Mouse (Mus musculus) forebrain, embryonic 11.5 days (tissue): ENCODE measurements around the gene Crim1. TPM values are rescaled to one million over a fixed set of nuclear protein-coding genes. Genes with fewer than 3 reads are reported as not detected.

Experiments
- ATAC-seq: fragments of 200-750 bp; cut with Nextera tagmentation; replicated peaks from 2 replicates; pipeline ENCODE4 v1.8.0; 2017; ENCODE audit warnings: moderate TSS enrichment; ENCODE audit not compliant: low FRiP score
- DNase-seq: peaks from one replicate; pipeline ENCODE4 v3.0.0-alpha.2; 2017; ENCODE audit warnings: low spot score
- H3K27ac ChIP-seq: fragments of 300-500 bp; sonication (generic); 2 replicates; pipeline ENCODE4 v1.5.1; 2014; ENCODE audit warnings: low read depth, low read length
- H3K27me3 ChIP-seq: fragments of 300-500 bp; sonication (generic); 2 replicates; pipeline ENCODE4 v1.6.1; 2014; ENCODE audit warnings: mild to moderate bottlenecking, low read length, mixed read lengths; ENCODE audit not compliant: control insufficient read depth, insufficient read depth
- H3K36me3 ChIP-seq: fragments of 300-500 bp; sonication (generic); 2 replicates; pipeline ENCODE4 v1.6.1; 2014; ENCODE audit warnings: mild to moderate bottlenecking, low read length, moderate library complexity, mixed read lengths; ENCODE audit not compliant: control insufficient read depth, insufficient read depth
- H3K4me1 ChIP-seq: fragments of 300-500 bp; sonication (generic); replicated peaks from 2 replicates; pipeline ENCODE4 v1.6.1; 2014; ENCODE audit warnings: low read length, mixed read lengths; ENCODE audit not compliant: control insufficient read depth, insufficient read depth
- H3K4me2 ChIP-seq: fragments of 300-500 bp; sonication (generic); 2 replicates; pipeline ENCODE4 v1.6.1; 2014; ENCODE audit warnings: low read depth, mild to moderate bottlenecking, low read length, moderate library complexity, mixed read lengths; ENCODE audit not compliant: severe bottlenecking
- H3K4me3 ChIP-seq: fragments of 300-500 bp; sonication (generic); 2 replicates; pipeline ENCODE4 v1.5.1; 2014; ENCODE audit warnings: low read depth, low read length
- H3K9ac ChIP-seq: fragments of 300-500 bp; sonication (generic); 2 replicates; pipeline ENCODE4 v1.6.1; 2014; ENCODE audit warnings: low read length
- H3K9me3 ChIP-seq: fragments of 300-500 bp; sonication (generic); 2 replicates; pipeline ENCODE4 v1.6.1; 2016; ENCODE audit warnings: low read length, mixed read lengths; ENCODE audit not compliant: control insufficient read depth
- WGBS: fragments of 180-500 bp; shearing (Covaris S2); extraction: QIAGEN DNeasy Blood & Tissue Kit; methylation state at CpG from one replicate; pipeline ENCODE4 v1.1.7; 2014; 5-methylcytosine and 5-hydroxymethylcytosine counted together
- polyA plus RNA-seq: library from polyadenylated mRNA; unstranded; fragments of >200 nt; fragmentation: Nextera tagmentation; extraction: Ambion mirVana; gene quantifications from 2 replicates; pipeline ENCODE4 v1.2.1, GENCODE M21; 2014

The Crim1 gene
- polyA plus RNA-seq, 1 experiment from 2014 or later, result 2.7 TPM

GRCm38 (mm10) chr17:78291030-78291429 lies 91.0 kb downstream of the Crim1 start:
- Histone ChIP-seq H3K9ac (no peak overlapping the region), H3K9me3 (no peaks in the 10 kb centered on the region), H3K4me1 (no peaks in the 10 kb centered on the region), H3K36me3 (no peaks in the 10 kb centered on the region), H3K4me2 (no peak overlapping the region), H3K4me3 (no peak overlapping the region), H3K27ac (no peak overlapping the region), H3K27me3 (no peaks in the 10 kb centered on the region)
- no peak for DNase-seq
- 94% methylated on average over 5 of the region's 5 CpGs for WGBS
- no peak for ATAC-seq

- Histone ChIP-seq H3K9ac (no peak overlapping the region), H3K4me1 (no peaks in the 10 kb centered on the region), H3K36me3 (no peaks in the 10 kb centered on the region), H3K4me2 (no peak overlapping the region), H3K27ac (no peak overlapping the region), H3K27me3 (no peaks in the 10 kb centered on the region), H3K4me3 (no peak overlapping the region), H3K9me3 (no peaks in the 10 kb centered on the region)
- 90% methylated on average over 7 of the region's 7 CpGs for WGBS
- no peak for ATAC-seq
- no peak for DNase-seq
Observed at GRCm38 (mm10) chr17:78292301-78292700, 92.3 kb downstream of the Crim1 start.

- DNase-seq (no peak), ATAC-seq (no peak)
- no peaks in the 10 kb centered on the region for H3K9me3 ChIP-seq
- H3K4me2 ChIP-seq, result no peak overlapping the region
- WGBS, result 93% methylated on average over 10 of the region's 10 CpGs
- H3K9ac ChIP-seq, result no peak overlapping the region
- H3K36me3 ChIP-seq, result no peaks in the 10 kb centered on the region
- no peaks in the 10 kb centered on the region for H3K27me3 ChIP-seq
- no peak overlapping the region for H3K4me3 ChIP-seq
- no peaks in the 10 kb centered on the region for H3K4me1 ChIP-seq
- H3K27ac ChIP-seq, result no peak overlapping the region
Observed at GRCm38 (mm10) chr17:78292827-78293488, 92.9 kb downstream of the Crim1 start.

GRCm38 (mm10) chr17:78295979-78296378 lies 95.9 kb downstream of the Crim1 start:
- no peak overlapping the region for H3K9ac ChIP-seq
- no peak overlapping the region for H3K27ac ChIP-seq
- H3K4me2 ChIP-seq, result no peak overlapping the region
- DNase-seq, result no peak
- no peaks in the 10 kb centered on the region for H3K9me3 ChIP-seq
- no peaks in the 10 kb centered on the region for H3K27me3 ChIP-seq
- no peaks in the 10 kb centered on the region for H3K4me1 ChIP-seq
- ATAC-seq, result no peak
- 88% methylated on average over 7 of the region's 7 CpGs for WGBS
- no peaks in the 10 kb centered on the region for H3K36me3 ChIP-seq
- no peak overlapping the region for H3K4me3 ChIP-seq

- 80% methylated on average over 5 of the region's 5 CpGs for WGBS
- no peak for DNase-seq
Observed at GRCm38 (mm10) chr17:78298140-78298539, 98.1 kb downstream of the Crim1 start.

GRCm38 (mm10) chr17:78298967-78299540 lies 99.0 kb downstream of the Crim1 start:
- H3K36me3 ChIP-seq, result no peaks in the 10 kb centered on the region
- H3K4me2 ChIP-seq, result no peak overlapping the region
- 62% methylated on average over 8 of the region's 8 CpGs for WGBS
- H3K9ac ChIP-seq, result no peak overlapping the region
- no peaks in the 10 kb centered on the region for H3K4me1 ChIP-seq
- H3K4me3 ChIP-seq, result no peak overlapping the region
- no peak for DNase-seq
- no peak for ATAC-seq
- H3K27me3 ChIP-seq, result no peaks in the 10 kb centered on the region
- H3K27ac ChIP-seq, result no peak overlapping the region
- no peaks in the 10 kb centered on the region for H3K9me3 ChIP-seq

More at GRCm38 (mm10) chr17:78298140-78298539, 98.1 kb downstream of the Crim1 start:
- Histone ChIP-seq H3K9ac (no peak overlapping the region), H3K36me3 (no peaks in the 10 kb centered on the region), H3K27me3 (no peaks in the 10 kb centered on the region), H3K4me1 (no peaks in the 10 kb centered on the region), H3K4me3 (no peak overlapping the region), H3K4me2 (no peak overlapping the region), H3K9me3 (no peaks in the 10 kb centered on the region), H3K27ac (no peak overlapping the region)
- peak; percentile 56 for ATAC-seq

GRCm38 (mm10) chr17:78303053-78303452 lies 103.0 kb downstream of the Crim1 start:
- ATAC-seq, result no peak
- H3K9me3 ChIP-seq, result no peaks in the 10 kb centered on the region
- H3K4me3 ChIP-seq, result no peak overlapping the region
- H3K9ac ChIP-seq, result no peak overlapping the region
- H3K27me3 ChIP-seq, result no peaks in the 10 kb centered on the region
- no peak for DNase-seq
- H3K4me1 ChIP-seq, result no peaks in the 10 kb centered on the region
- H3K36me3 ChIP-seq, result no peaks in the 10 kb centered on the region
- WGBS, result 88% methylated on average over 2 of the region's 2 CpGs
- H3K27ac ChIP-seq, result no peak overlapping the region
- no peak overlapping the region for H3K4me2 ChIP-seq

- Histone ChIP-seq H3K4me2 (no peak overlapping the region), H3K27ac (no peak overlapping the region), H3K4me3 (no peak overlapping the region), H3K9me3 (no peaks in the 10 kb centered on the region), H3K36me3 (no peaks in the 10 kb centered on the region), H3K9ac (no peak overlapping the region), H3K27me3 (no peaks in the 10 kb centered on the region), H3K4me1 (no peaks in the 10 kb centered on the region)
- no peak for ATAC-seq
- WGBS, result 89% methylated on average over 13 of the region's 13 CpGs
- DNase-seq, result no peak
Observed at GRCm38 (mm10) chr17:78304059-78304458, 104.0 kb downstream of the Crim1 start.

- ATAC-seq, result no peak
- Histone ChIP-seq H3K27ac (no peak overlapping the region), H3K4me1 (no peaks in the 10 kb centered on the region), H3K9ac (no peak overlapping the region), H3K4me2 (no peak overlapping the region), H3K36me3 (no peaks in the 10 kb centered on the region), H3K9me3 (no peaks in the 10 kb centered on the region), H3K4me3 (no peak overlapping the region), H3K27me3 (no peaks in the 10 kb centered on the region)
- DNase-seq, result peak; percentile 2
- WGBS, result 91% methylated on average over 9 of the region's 9 CpGs
Observed at GRCm38 (mm10) chr17:78306434-78306833, 106.4 kb downstream of the Crim1 start.
